26 mouse cellular contexts compared by ENCODE assay signal in the genomic region with DNA sequence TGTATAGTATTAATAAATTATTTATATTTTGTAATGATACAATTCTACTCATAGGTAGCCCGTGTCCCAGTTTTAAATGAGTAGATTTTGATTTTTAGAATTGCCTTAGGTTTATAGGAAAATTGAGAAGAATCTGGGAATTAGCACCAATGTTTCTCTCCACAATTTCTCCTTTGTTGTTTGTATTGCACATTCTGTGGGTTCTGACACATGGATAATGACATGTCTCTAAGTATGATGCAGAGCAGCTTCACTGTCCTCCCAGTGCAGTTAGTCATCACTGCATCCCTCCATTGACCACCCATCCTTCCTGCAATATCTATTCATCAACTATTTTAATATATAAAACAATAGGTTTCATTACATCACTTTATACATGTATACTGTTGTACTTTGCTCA.
"Had no signal": no experiment of that assay in that cellular context is flagged by ENCODE, and none has a peak within 500 bp of the region (broad histone marks: within the 10 kb centered on the region; RNA-seq: fewer than 3 reads in every experiment).

No protein-coding gene starts in this region.

- H3K36me3 ChIP-seq: limb, embryonic 10.5 days; limb, embryonic 12.5 days; limb, embryonic 13.5 days; limb, embryonic 15.5 days; liver, embryonic 12.5 days; liver, embryonic 13.5 days; liver, embryonic 15.5 days; lung, embryonic 15.5 days; midbrain, embryonic 10.5 days; midbrain, embryonic 12.5 days; midbrain, embryonic 13.5 days; midbrain, embryonic 15.5 days; neural tube, embryonic 12.5 days had no signal

- DNase-seq: left cerebral cortex, postnatal 4 days; liver; liver, embryonic 13.5 days; liver, postnatal 0 days; lung, adult 18-20 months; lung, adult 2 months; lung, embryonic 14.5 days; lung, postnatal 10 days; lung, postnatal 14 days; lung, postnatal 36 days; lung, postnatal 4 days; midbrain, embryonic 14.5 days had no signal

- H3K4me3 ChIP-seq: limb, embryonic 10.5 days; limb, embryonic 12.5 days; limb, embryonic 13.5 days; limb, embryonic 15.5 days; liver, embryonic 12.5 days; liver, embryonic 13.5 days; liver, embryonic 15.5 days; lung, embryonic 15.5 days; megakaryocyte, embryonic 14.5 days; midbrain, embryonic 10.5 days; midbrain, embryonic 12.5 days; midbrain, embryonic 13.5 days; midbrain, embryonic 15.5 days; myocyte; neural tube, embryonic 12.5 days had no signal

- H3K27me3 ChIP-seq: limb, embryonic 12.5 days; limb, embryonic 13.5 days; limb, embryonic 15.5 days; liver, embryonic 12.5 days; liver, embryonic 13.5 days; liver, embryonic 15.5 days; lung, embryonic 15.5 days; megakaryocyte, embryonic 14.5 days; midbrain, embryonic 12.5 days; midbrain, embryonic 13.5 days; midbrain, embryonic 15.5 days; neural tube, embryonic 12.5 days had no signal
